Mouse (Mus musculus) kidney, embryonic 14.5 days (tissue): ENCODE data around the gene Srsf1. TPM values are rescaled to one million over a fixed set of nuclear protein-coding genes. Genes with fewer than 3 reads are reported as not detected.
"Not testable (repeated sequence)": the region's sequence is repeated elsewhere in the genome, so short reads cannot be mapped to it uniquely, and the experiment has no call there.

Experiments used
- ATAC-seq: fragments of 200-750 bp; cut with Nextera tagmentation; 2 replicates; pipeline ENCODE4 v1.8.0; 2017; ENCODE audit warnings: moderate number of reproducible peaks, mild to moderate bottlenecking, moderate TSS enrichment, moderate library complexity; ENCODE audit not compliant: low FRiP score, low TSS enrichment
- H3K27ac ChIP-seq: fragments of 300-500 bp; sonication (generic); 2 replicates; pipeline ENCODE4 v1.5.1; 2014; ENCODE audit warnings: low read depth, mild to moderate bottlenecking, low read length, moderate library complexity, mixed read lengths
- H3K27me3 ChIP-seq: fragments of 300-500 bp; sonication (generic); 2 replicates; pipeline ENCODE4 v1.6.1; 2014; ENCODE audit warnings: mild to moderate bottlenecking, low read length; ENCODE audit not compliant: control insufficient read depth, insufficient read depth
- H3K36me3 ChIP-seq: fragments of 300-500 bp; sonication (generic); 2 replicates; pipeline ENCODE4 v1.6.1; 2014; ENCODE audit warnings: low read length, mixed read lengths; ENCODE audit not compliant: control insufficient read depth, insufficient read depth
- H3K4me1 ChIP-seq: fragments of 300-500 bp; sonication (generic); 2 replicates; pipeline ENCODE4 v1.6.1; 2014; ENCODE audit warnings: low read length, mixed read lengths; ENCODE audit not compliant: control insufficient read depth, insufficient read depth
- H3K4me2 ChIP-seq: fragments of 300-500 bp; sonication (generic); replicated peaks from 2 replicates; pipeline ENCODE4 v1.6.1; 2014; ENCODE audit warnings: low read depth, mild to moderate bottlenecking, low read length
- H3K4me3 ChIP-seq: fragments of 300-500 bp; sonication (generic); 2 replicates; pipeline ENCODE4 v1.5.1; 2014; ENCODE audit warnings: mild to moderate bottlenecking, low read length
- H3K9ac ChIP-seq: fragments of 300-500 bp; sonication (generic); 2 replicates; pipeline ENCODE4 v1.6.1; 2014; ENCODE audit warnings: low read depth, mild to moderate bottlenecking, low read length, moderate library complexity
- H3K9me3 ChIP-seq: fragments of 300-500 bp; sonication (generic); 2 replicates; pipeline ENCODE4 v1.6.1; 2016; ENCODE audit warnings: low read length; ENCODE audit not compliant: control insufficient read depth
- WGBS: fragments of 180-500 bp; shearing (Covaris S2); extraction: QIAGEN DNeasy Blood & Tissue Kit; methylation state at CpG from one replicate; pipeline ENCODE4 v1.1.7; 2014; 5-methylcytosine and 5-hydroxymethylcytosine counted together
- polyA plus RNA-seq: library from polyadenylated mRNA; unstranded; fragments of >200 nt; fragmentation: Nextera tagmentation; extraction: Ambion mirVana; gene quantifications from 2 replicates; pipeline ENCODE4 v1.2.1, GENCODE M21; 2014

Srsf1 gene
- polyA plus RNA-seq, 1 experiment from 2014 or later, result 432 TPM

- 72% methylated on average over 5 of the region's 5 CpGs for WGBS
- no peak overlapping the region for H3K4me2 ChIP-seq
- no peak overlapping the region for H3K27ac ChIP-seq
- no peak overlapping the region for H3K4me3 ChIP-seq
- H3K36me3 ChIP-seq, result no peaks in the 10 kb centered on the region
- H3K9ac ChIP-seq, result no peak overlapping the region
- no peaks in the 10 kb centered on the region for H3K4me1 ChIP-seq
- no peak for ATAC-seq
- no peaks in the 10 kb centered on the region for H3K27me3 ChIP-seq
- no peaks in the 10 kb centered on the region for H3K9me3 ChIP-seq
Observed at GRCm38 (mm10) chr11:88031753-88032152, 15.4 kb upstream of the Srsf1 start.

- Histone ChIP-seq H3K4me2 (no peak overlapping the region), H3K4me1 (no peaks in the 10 kb centered on the region), H3K9me3 (no peaks in the 10 kb centered on the region), H3K27me3 (no peaks in the 10 kb centered on the region), H3K27ac (no peak overlapping the region), H3K36me3 (no peaks in the 10 kb centered on the region), H3K4me3 (no peak overlapping the region), H3K9ac (no peak overlapping the region)
- ATAC-seq, result no peak
- 74% methylated on average over 7 of the region's 7 CpGs for WGBS
Observed at GRCm38 (mm10) chr11:88035970-88036369, 11.2 kb upstream of the Srsf1 start.

GRCm38 (mm10) chr11:88036761-88037251 is 10.4 kb upstream of the Srsf1 start:
- WGBS, result 86% methylated on average over 10 of the region's 10 CpGs
- no peak for ATAC-seq
- Histone ChIP-seq H3K36me3 (no peaks in the 10 kb centered on the region), H3K9ac (no peak overlapping the region), H3K9me3 (no peaks in the 10 kb centered on the region), H3K27me3 (no peaks in the 10 kb centered on the region), H3K4me3 (no peak overlapping the region), H3K27ac (no peak overlapping the region), H3K4me2 (no peak overlapping the region), H3K4me1 (no peaks in the 10 kb centered on the region)

GRCm38 (mm10) chr11:88037386-88037785 is 9.8 kb upstream of the Srsf1 start:
- Histone ChIP-seq H3K27ac (no peak overlapping the region), H3K4me3 (no peak overlapping the region), H3K36me3 (no peaks in the 10 kb centered on the region), H3K9ac (no peak overlapping the region), H3K9me3 (no peaks in the 10 kb centered on the region), H3K4me2 (no peak overlapping the region), H3K27me3 (no peaks in the 10 kb centered on the region), H3K4me1 (no peaks in the 10 kb centered on the region)
- 80% methylated on average over 3 of the region's 3 CpGs for WGBS
- ATAC-seq, result no peak

GRCm38 (mm10) chr11:88039066-88039465 is 8.1 kb upstream of the Srsf1 start:
- no peaks in the 10 kb centered on the region for H3K4me1 ChIP-seq
- H3K36me3 ChIP-seq, result no peaks in the 10 kb centered on the region
- WGBS, result 74% methylated on average over 1 of the region's 1 CpGs
- H3K27me3 ChIP-seq, result no peaks in the 10 kb centered on the region
- no peak overlapping the region for H3K4me2 ChIP-seq
- no peak overlapping the region for H3K4me3 ChIP-seq
- H3K27ac ChIP-seq, result no peak overlapping the region
- H3K9me3 ChIP-seq, result no peaks in the 10 kb centered on the region
- no peak for ATAC-seq
- H3K9ac ChIP-seq, result no peak overlapping the region

GRCm38 (mm10) chr11:88044314-88044713 is 2.9 kb upstream of the Srsf1 start:
- no peak overlapping the region for H3K4me2 ChIP-seq
- no peaks in the 10 kb centered on the region for H3K9me3 ChIP-seq
- H3K4me3 ChIP-seq, result no peak overlapping the region
- H3K27me3 ChIP-seq, result no peaks in the 10 kb centered on the region
- H3K36me3 ChIP-seq, result peaks cover 7% of the 10 kb centered on the region
- H3K4me1 ChIP-seq, result peaks cover 5% of the 10 kb centered on the region; the same call in 1 of the 2 replicates
- H3K27ac ChIP-seq, result no peak overlapping the region
- no peak overlapping the region for H3K9ac ChIP-seq
- no peak for ATAC-seq

GRCm38 (mm10) chr11:88045159-88045558 is 2.0 kb upstream of the Srsf1 start:
- not testable (repeated sequence) for H3K27ac ChIP-seq, H3K4me1 ChIP-seq, H3K9me3 ChIP-seq, H3K4me2 ChIP-seq, H3K9ac ChIP-seq, ATAC-seq, H3K27me3 ChIP-seq, H3K4me3 ChIP-seq
- peaks cover 16% of the 10 kb centered on the region for H3K36me3 ChIP-seq
- WGBS, result 95% methylated on average over 3 of the region's 3 CpGs

DNA sequence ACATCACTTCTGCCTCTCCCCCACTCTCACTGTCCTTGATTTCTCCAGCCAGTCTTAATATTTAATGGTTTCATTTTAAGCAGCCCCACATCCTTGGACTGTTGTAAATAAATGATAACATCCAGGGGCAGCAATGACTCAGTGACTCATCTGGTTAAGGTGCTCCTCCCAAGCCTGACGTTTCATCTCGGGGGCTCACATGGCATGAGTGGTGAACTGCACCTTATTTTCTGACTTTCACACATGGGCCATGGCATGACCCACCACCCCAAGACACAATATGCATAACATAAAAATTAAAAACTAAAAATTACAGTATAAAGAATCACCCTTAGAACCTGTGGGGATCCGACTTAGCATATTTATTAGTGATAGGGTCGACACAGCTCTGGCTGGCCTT is 1.3 kb upstream of the Srsf1 start:
- WGBS, result 73% methylated on average over 4 of the region's 4 CpGs
- Histone ChIP-seq H3K27ac (no peak overlapping the region), H3K4me2 (peak overlapping the region; percentile 53)

GRCm38 (mm10) chr11:88046323-88046937 is 743 bp upstream of the Srsf1 start:
- Histone ChIP-seq H3K4me2 (peak overlapping the region; percentile 53), H3K27ac (no peak overlapping the region; the same call in 1 of the 2 replicates), H3K4me1 (peaks cover 12% of the 10 kb centered on the region), H3K9me3 (no peaks in the 10 kb centered on the region), H3K9ac (peak overlapping the region; percentile 100; the same call in 1 of the 2 replicates), H3K36me3 (peaks cover 26% of the 10 kb centered on the region), H3K27me3 (no peaks in the 10 kb centered on the region), H3K4me3 (peak overlapping the region; percentile 99)
- WGBS, result 66% methylated on average over 17 of the region's 17 CpGs
- ATAC-seq, result no peak

More for the DNA sequence above, 1.3 kb upstream of the Srsf1 start:
- H3K9ac ChIP-seq, result no peak overlapping the region
- peaks cover 23% of the 10 kb centered on the region for H3K36me3 ChIP-seq
- H3K27me3 ChIP-seq, result no peaks in the 10 kb centered on the region
- H3K9me3 ChIP-seq, result no peaks in the 10 kb centered on the region
- peaks cover 9% of the 10 kb centered on the region for H3K4me1 ChIP-seq
- H3K4me3 ChIP-seq, result no peak overlapping the region
- ATAC-seq, result no peak
